Mouse (Mus musculus) hindbrain, embryonic 13.5 days (tissue): ENCODE measurements around the gene Tcea3. TPM values are rescaled to one million over a fixed set of nuclear protein-coding genes. Genes with fewer than 3 reads are reported as not detected.

ENCODE experiments used
- ATAC-seq: fragments of 200-750 bp; cut with Nextera tagmentation; 2 replicates; pipeline ENCODE4 v1.8.0; 2017; ENCODE audit warnings: moderate TSS enrichment; ENCODE audit not compliant: low FRiP score
- H3K27ac ChIP-seq: fragments of 300-500 bp; sonication (generic); 2 replicates; pipeline ENCODE4 v1.5.1; 2015; ENCODE audit warnings: inconsistent platforms, mild to moderate bottlenecking, moderate library complexity
- H3K27me3 ChIP-seq: fragments of 300-500 bp; sonication (generic); 2 replicates; pipeline ENCODE4 v1.6.1; 2015; ENCODE audit warnings: mild to moderate bottlenecking, inconsistent platforms
- H3K36me3 ChIP-seq: fragments of 300-500 bp; sonication (generic); 2 replicates; pipeline ENCODE4 v1.6.1; 2015; ENCODE audit warnings: mild to moderate bottlenecking, inconsistent platforms
- H3K4me1 ChIP-seq: fragments of 300-500 bp; sonication (generic); replicated peaks from 2 replicates; pipeline ENCODE4 v1.6.1; 2015; ENCODE audit warnings: inconsistent platforms
- H3K4me2 ChIP-seq: fragments of 300-500 bp; sonication (generic); 2 replicates; pipeline ENCODE4 v1.6.1; 2015; ENCODE audit warnings: inconsistent platforms, mild to moderate bottlenecking, moderate library complexity
- H3K4me3 ChIP-seq: fragments of 300-500 bp; sonication (generic); 2 replicates; pipeline ENCODE4 v1.5.1; 2015; ENCODE audit warnings: mild to moderate bottlenecking, inconsistent platforms
- H3K9ac ChIP-seq: fragments of 300-500 bp; sonication (generic); 2 replicates; pipeline ENCODE4 v1.6.1; 2015; ENCODE audit warnings: mild to moderate bottlenecking, inconsistent platforms
- H3K9me3 ChIP-seq: fragments of 300-500 bp; sonication (generic); 2 replicates; pipeline ENCODE4 v1.6.1; 2016; ENCODE audit warnings: inconsistent platforms
- WGBS: fragments of 180-500 bp; shearing (Covaris S2); methylation state at CpG from one replicate; pipeline ENCODE4 v1.1.7; 2015; 5-methylcytosine and 5-hydroxymethylcytosine counted together
- polyA plus RNA-seq: library from polyadenylated mRNA; unstranded; fragments of >200 nt; fragmentation: Nextera tagmentation; extraction: Ambion mirVana; gene quantifications from 2 replicates; pipeline ENCODE4 v1.2.1, GENCODE M21; 2015

Gene Tcea3
- polyA plus RNA-seq, 1 experiment from 2014 or later, result 2.4 TPM

DNA sequence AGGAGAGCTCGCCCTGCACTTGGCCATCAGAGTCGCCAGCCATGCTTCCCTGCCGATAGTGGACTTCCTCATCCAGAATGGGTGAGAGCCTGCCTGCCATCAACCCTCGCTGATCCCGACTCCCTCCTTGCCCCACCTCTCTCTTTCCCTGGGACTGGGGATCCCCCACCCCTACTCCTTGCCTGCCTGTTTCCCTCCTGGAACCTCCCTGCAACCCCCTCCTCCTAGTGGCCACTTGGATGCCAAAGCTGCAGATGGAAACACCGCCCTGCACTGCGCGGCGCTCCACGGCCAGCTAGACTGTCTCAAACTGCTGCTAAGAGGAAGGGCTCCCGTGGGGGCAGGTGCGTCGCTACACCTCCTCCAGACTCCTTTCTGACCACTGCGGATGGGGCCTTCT, 7.4 kb upstream of the Tcea3 start:
- Histone ChIP-seq H3K4me2 (no peak overlapping the region), H3K27ac (no peak overlapping the region), H3K9ac (no peak overlapping the region), H3K4me1 (peaks cover 10% of the 10 kb centered on the region), H3K9me3 (no peaks in the 10 kb centered on the region), H3K4me3 (no peak overlapping the region), H3K27me3 (peaks cover 64% of the 10 kb centered on the region), H3K36me3 (peaks cover 5% of the 10 kb centered on the region; the same call in 1 of the 2 replicates)
- no peak for ATAC-seq
- 68% methylated on average over 14 of the region's 14 CpGs for WGBS

DNA sequence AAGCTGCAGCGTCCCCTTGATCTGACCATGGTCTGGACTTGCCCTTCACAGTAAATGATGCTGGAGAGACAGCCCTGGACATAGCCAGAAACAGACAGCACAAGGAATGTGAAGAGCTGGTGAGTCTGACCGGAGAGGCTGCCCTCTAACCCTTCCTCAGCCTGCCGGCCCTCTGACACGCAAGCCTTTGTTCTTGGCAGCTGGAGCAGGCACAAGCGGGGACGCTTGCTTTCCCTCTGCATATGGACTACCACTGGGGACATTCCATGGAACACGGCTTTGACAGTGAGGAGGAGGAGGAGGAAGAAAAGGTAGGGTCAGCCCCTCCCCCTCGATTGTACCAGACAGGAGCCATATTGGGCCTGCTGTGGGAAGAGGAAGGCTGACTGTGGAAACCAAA, 6.6 kb upstream of the Tcea3 start:
- H3K4me1 ChIP-seq, result peaks cover 11% of the 10 kb centered on the region
- ATAC-seq, result no peak
- WGBS, result 17% methylated on average over 8 of the region's 8 CpGs
- H3K4me3 ChIP-seq, result no peak overlapping the region
- H3K9me3 ChIP-seq, result no peaks in the 10 kb centered on the region
- H3K27me3 ChIP-seq, result peaks cover 73% of the 10 kb centered on the region
- no peak overlapping the region for H3K27ac ChIP-seq
- peaks cover 5% of the 10 kb centered on the region; the same call in 1 of the 2 replicates for H3K36me3 ChIP-seq
- no peak overlapping the region for H3K4me2 ChIP-seq
- H3K9ac ChIP-seq, result no peak overlapping the region

DNA sequence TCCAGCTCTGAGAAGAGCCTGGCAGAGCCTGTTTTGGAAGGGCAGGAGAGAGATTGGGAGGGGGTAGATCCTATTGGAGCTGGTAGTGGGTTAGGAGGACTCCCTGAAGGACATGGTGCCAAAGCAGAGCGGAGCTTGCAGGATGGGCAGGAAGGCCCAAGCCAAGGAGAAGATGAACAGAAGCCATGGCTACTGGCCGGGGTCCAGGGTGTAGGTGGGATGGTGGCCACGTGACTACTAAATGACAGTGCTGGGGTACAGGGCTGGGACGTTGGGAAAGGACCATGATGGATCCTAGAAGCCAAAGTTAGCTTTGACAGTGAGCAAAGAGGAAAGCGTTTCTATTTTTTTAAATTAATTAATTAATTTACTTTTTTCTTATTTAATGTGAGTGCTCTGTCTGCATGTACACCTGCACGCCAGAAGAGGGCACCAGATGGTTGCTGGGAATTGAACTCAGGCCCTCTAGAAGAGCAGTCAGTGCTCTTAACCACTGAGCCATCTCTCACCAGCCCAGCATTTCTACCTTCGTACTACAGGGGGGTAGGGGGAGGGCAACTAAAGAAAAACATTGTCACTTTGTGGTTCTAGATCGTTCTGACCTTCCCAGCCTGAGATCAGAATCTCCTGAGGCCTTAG, 5.3 kb upstream of the Tcea3 start:
- Histone ChIP-seq H3K4me1 (peaks cover 23% of the 10 kb centered on the region), H3K36me3 (peaks cover 5% of the 10 kb centered on the region; the same call in 1 of the 2 replicates), H3K27me3 (peaks cover 75% of the 10 kb centered on the region), H3K9me3 (no peaks in the 10 kb centered on the region), H3K27ac (no peak overlapping the region), H3K4me2 (no peak overlapping the region), H3K9ac (no peak overlapping the region), H3K4me3 (no peak overlapping the region)
- no peak for ATAC-seq
- WGBS, result 51% methylated on average over 8 of the region's 8 CpGs

DNA sequence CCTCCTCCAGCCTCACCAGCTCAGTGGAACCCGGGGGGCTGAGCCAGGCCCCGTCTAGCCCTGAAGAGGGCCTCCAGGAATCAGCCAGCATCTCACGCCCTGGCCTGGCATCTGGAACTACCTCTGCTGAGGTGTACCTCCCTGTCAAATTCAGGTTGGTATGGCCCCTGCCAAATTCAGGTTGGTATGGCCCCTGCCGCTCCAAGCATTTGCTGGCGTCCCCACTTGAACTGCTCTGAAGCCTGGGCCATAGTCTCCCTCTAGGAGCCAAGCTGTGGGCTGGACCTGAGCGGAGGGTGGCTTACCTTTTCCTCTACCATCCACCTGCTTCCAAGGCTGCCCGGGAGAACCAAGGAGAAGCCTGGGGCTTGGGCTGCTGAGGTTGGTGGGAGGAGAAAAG, 4.8 kb upstream of the Tcea3 start:
- no peak overlapping the region for H3K27ac ChIP-seq
- H3K36me3 ChIP-seq, result peaks cover 5% of the 10 kb centered on the region; the same call in 1 of the 2 replicates
- no peak for ATAC-seq
- H3K9me3 ChIP-seq, result no peaks in the 10 kb centered on the region
- H3K4me3 ChIP-seq, result no peak overlapping the region
- H3K9ac ChIP-seq, result no peak overlapping the region
- H3K27me3 ChIP-seq, result peaks cover 75% of the 10 kb centered on the region
- WGBS, result 88% methylated on average over 7 of the region's 7 CpGs
- peaks cover 29% of the 10 kb centered on the region for H3K4me1 ChIP-seq
- H3K4me2 ChIP-seq, result no peak overlapping the region

DNA sequence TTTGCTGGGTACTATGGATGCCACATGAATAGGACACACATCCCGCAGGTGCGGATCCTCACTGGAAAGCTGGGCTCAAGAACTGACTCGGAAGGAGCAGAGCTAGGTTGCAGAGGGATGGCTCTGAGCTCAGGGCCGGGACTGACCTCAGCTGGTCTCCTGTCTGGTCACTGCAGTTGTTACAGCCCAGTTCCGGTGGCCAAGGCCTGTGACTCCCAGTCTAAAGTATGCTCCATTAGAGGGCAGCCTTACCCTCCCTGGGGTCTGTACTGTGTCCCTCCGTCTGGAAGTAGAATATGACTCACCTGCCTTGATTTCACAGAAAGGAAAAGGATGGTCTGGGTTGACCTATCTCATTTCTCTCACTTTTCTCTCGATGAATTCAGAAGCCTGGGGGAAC, 3.3 kb upstream of the Tcea3 start:
- Histone ChIP-seq H3K9me3 (no peaks in the 10 kb centered on the region), H3K4me3 (no peak overlapping the region), H3K36me3 (peaks cover 5% of the 10 kb centered on the region; the same call in 1 of the 2 replicates), H3K27ac (no peak overlapping the region), H3K4me1 (peaks cover 34% of the 10 kb centered on the region), H3K9ac (no peak overlapping the region), H3K4me2 (no peak overlapping the region), H3K27me3 (peaks cover 75% of the 10 kb centered on the region)
- 70% methylated on average over 7 of the region's 7 CpGs for WGBS
- ATAC-seq, result no peak

DNA sequence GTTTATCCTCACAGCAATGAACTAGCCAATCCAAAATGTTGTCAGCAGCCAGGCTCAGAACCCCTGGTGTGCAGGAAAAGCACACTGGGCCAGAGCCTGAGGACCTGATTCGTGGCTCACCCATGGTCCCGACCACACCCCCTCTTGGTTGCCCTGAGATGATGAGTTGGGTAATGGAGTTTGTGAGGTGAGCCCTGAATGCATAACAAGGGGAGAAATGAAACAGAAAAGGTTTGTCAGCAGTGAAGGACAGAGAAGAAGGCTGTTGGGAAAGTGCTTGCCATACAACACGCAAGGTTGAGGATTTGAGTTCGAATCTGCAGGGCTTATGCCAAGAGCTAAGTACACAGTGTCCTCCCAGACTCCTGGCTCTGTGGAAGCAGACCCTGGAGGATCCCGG, 1.8 kb upstream of the Tcea3 start:
- no peak overlapping the region for H3K4me3 ChIP-seq
- WGBS, result 37% methylated on average over 5 of the region's 5 CpGs
- peaks cover 39% of the 10 kb centered on the region for H3K4me1 ChIP-seq
- H3K4me2 ChIP-seq, result no peak overlapping the region
- peaks cover 81% of the 10 kb centered on the region for H3K27me3 ChIP-seq
- H3K9ac ChIP-seq, result no peak overlapping the region
- H3K9me3 ChIP-seq, result no peaks in the 10 kb centered on the region
- no peak for ATAC-seq
- no peak overlapping the region for H3K27ac ChIP-seq
- H3K36me3 ChIP-seq, result peaks cover 5% of the 10 kb centered on the region; the same call in 1 of the 2 replicates

DNA sequence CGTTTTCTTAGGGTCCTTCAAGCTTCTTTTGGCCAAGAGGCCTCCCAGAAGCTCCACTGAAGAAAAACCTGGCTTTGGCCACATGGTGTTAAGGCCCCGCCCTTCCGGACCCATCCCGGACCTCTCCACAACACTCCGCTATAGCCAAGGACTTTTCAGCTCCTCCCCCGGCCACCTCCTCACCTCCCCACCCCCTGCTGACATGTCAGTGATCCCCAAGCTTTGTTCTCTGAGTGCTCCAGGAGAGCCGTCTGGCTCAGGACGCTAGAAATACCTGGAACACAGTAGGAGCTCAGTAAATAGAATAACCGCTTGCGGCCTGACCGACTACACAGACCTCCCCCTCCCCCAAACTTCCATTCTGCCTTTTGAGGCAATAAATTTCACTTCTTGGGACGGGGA, 960 bp upstream of the Tcea3 start:
- Histone ChIP-seq H3K9ac (no peak overlapping the region), H3K9me3 (no peaks in the 10 kb centered on the region), H3K4me1 (peaks cover 39% of the 10 kb centered on the region), H3K4me3 (no peak overlapping the region), H3K27me3 (peaks cover 82% of the 10 kb centered on the region), H3K4me2 (no peak overlapping the region), H3K36me3 (peaks cover 5% of the 10 kb centered on the region; the same call in 1 of the 2 replicates), H3K27ac (no peak overlapping the region)
- 3% methylated on average over 12 of the region's 12 CpGs for WGBS
- ATAC-seq, result no peak

DNA sequence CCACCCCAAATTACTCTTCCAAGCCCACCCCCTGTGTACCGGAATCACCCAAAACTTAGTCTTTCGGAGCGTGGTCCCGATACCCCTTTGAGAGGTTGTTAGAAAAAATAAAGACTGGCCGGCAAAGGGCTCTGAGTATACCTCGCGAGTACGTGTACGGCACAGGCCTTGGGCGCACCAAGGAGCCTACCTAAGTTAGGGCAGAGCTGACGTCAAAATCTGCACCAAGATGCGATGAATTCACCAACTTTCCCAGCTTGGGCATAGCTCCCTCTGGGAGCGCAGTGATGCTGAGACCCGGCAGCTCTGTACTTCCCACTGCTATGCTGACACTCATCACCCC, 172 bp upstream of the Tcea3 start:
- Histone ChIP-seq H3K9ac (0 out of 2 replicates have a peak overlapping the region, but pooled peaks have one; percentile 58), H3K4me2 (peak overlapping the region; percentile 62), H3K27ac (no peak overlapping the region), H3K36me3 (peaks cover 5% of the 10 kb centered on the region; the same call in 1 of the 2 replicates), H3K4me3 (peak overlapping the region; percentile 38), H3K27me3 (peaks cover 89% of the 10 kb centered on the region), H3K4me1 (peaks cover 39% of the 10 kb centered on the region), H3K9me3 (no peaks in the 10 kb centered on the region)
- WGBS, result under 1% methylated on average over 14 of the region's 14 CpGs
- ATAC-seq, result no peak

DNA sequence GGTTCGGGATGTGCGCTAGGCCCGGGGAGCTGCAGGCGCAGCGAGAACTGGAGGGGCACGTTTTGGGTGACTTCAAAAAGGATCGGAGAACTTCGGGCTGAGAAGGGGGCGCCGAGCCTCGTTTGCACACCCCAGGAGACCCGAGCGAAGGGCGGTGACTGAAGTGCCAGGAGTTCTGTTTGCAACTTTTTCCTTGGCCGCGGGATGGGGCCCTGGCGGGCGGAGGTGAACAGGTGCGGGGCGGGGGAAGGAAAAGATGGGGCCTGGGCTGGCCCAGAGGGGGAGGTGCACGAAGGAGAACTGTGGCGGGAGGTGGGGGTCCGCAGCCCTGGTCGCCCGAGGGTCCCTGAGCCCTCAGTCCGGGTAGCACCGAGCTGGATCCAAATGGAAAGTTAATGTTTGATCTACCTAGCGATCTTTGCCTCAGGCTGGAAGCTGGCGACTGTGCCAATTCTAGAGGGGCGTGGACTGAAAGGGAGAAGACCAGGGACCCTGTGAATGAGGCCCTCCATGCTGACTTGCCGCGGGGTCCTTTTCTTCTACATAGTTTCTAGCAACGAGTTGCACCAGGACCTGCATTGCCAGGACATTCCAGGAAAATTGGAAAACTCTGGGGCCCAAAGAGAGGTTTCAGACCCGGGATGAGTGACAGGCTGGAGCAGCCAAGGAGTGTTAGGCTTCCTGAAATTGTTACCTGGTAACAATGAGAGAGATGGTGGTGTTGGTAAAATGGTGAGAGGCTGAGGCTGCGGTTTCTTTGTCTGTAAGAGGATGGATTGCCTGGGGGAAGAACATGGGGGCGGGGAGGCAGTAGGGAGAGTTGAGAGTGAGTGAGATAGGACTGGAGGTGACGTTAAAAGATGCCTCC, 1.2 kb downstream of the Tcea3 start:
- H3K4me3 ChIP-seq, result peak overlapping the region; percentile 38
- H3K9me3 ChIP-seq, result no peaks in the 10 kb centered on the region
- peak overlapping the region; percentile 62 for H3K4me2 ChIP-seq
- no peak for ATAC-seq
- H3K27me3 ChIP-seq, result peaks cover 93% of the 10 kb centered on the region
- H3K9ac ChIP-seq, result peak overlapping the region; percentile 58; the same call in 1 of the 2 replicates
- under 1% methylated on average over 37 of the region's 37 CpGs for WGBS
- H3K36me3 ChIP-seq, result peaks cover 1% of the 10 kb centered on the region; the same call in 1 of the 2 replicates
- no peak overlapping the region for H3K27ac ChIP-seq
- H3K4me1 ChIP-seq, result peaks cover 39% of the 10 kb centered on the region

DNA sequence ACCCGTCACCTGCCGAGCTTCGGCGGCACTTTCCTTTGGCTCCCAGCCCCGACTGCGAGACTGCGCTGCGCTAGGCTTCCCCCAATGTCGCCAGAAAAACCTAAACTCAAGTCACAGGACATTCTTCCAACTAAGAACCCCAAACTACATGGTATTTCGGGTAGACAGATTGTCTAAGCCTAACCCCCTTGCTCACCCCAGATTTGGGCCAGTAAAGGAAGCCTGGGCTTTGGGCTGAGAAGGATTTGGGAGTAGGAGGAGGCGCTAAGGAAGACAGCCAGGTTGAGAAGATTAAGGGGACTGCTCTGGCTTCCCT, 1.8 kb downstream of the Tcea3 start:
- Histone ChIP-seq H3K9ac (no peak overlapping the region), H3K4me2 (no peak overlapping the region), H3K36me3 (no peaks in the 10 kb centered on the region), H3K4me1 (peaks cover 39% of the 10 kb centered on the region), H3K9me3 (no peaks in the 10 kb centered on the region), H3K27me3 (peaks cover 87% of the 10 kb centered on the region), H3K27ac (no peak overlapping the region), H3K4me3 (peak overlapping the region; percentile 38; the same call in 1 of the 2 replicates)
- ATAC-seq, result no peak
- 5% methylated on average over 11 of the region's 11 CpGs for WGBS

DNA sequence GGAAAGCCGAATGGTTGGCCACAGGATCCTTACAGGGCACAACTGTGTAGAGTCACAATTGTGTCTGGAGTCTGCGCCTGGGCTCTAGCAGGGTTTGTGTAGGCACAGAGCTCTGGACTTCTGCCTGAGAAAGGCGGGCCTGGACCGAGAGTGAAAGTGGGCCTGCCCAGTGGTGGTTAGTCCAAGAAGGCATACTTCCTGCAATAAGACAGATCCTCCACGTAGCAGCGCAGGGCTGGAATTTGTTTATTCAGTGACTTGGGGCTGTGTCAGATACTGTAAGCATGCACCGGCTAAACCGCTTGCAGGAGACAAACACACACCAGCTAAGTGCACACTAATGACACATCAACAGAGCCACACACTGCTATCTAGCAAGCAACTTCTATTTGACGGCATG, 2.3 kb downstream of the Tcea3 start:
- Histone ChIP-seq H3K27ac (no peak overlapping the region), H3K4me3 (no peak overlapping the region), H3K27me3 (peaks cover 82% of the 10 kb centered on the region), H3K4me1 (peaks cover 39% of the 10 kb centered on the region), H3K9ac (no peak overlapping the region), H3K36me3 (no peaks in the 10 kb centered on the region), H3K4me2 (no peak overlapping the region), H3K9me3 (no peaks in the 10 kb centered on the region)
- no peak for ATAC-seq
- 51% methylated on average over 9 of the region's 9 CpGs for WGBS

DNA sequence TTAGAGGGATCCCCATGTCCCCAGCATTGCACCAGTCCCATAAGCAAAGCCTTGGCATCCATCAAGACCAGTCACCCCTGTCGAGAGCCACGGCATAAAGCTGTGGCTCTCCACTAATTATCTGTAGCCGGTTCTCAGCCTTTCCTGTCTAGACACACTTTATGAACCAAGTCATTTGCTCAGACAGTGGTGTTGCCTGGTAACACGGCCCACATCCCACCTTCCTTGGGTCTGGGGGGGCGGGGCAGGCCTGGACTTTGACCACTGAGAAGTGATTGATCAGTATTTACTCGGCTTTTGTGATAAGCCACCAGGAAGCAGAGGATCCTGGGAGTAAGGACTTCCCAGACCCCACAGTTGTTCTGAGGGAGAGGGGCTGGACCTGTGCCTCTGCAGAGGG, 8.4 kb downstream of the Tcea3 start:
- no peaks in the 10 kb centered on the region; the same call in 1 of the 2 replicates for H3K4me1 ChIP-seq
- 35% methylated on average over 6 of the region's 6 CpGs for WGBS
- no peak overlapping the region for H3K27ac ChIP-seq
- H3K4me2 ChIP-seq, result no peak overlapping the region
- H3K9me3 ChIP-seq, result no peaks in the 10 kb centered on the region
- H3K27me3 ChIP-seq, result peaks cover 22% of the 10 kb centered on the region
- no peaks in the 10 kb centered on the region for H3K36me3 ChIP-seq
- ATAC-seq, result no peak
- no peak overlapping the region for H3K9ac ChIP-seq
- H3K4me3 ChIP-seq, result no peak overlapping the region
